Mouse (Mus musculus) myocyte (in vitro differentiated cells): ENCODE data around the gene Gm17093. TPM values are rescaled to one million over a fixed set of nuclear protein-coding genes. Genes with fewer than 3 reads are reported as not detected.
"Not testable (repeated sequence)": the region's sequence is repeated elsewhere in the genome, so short reads cannot be mapped to it uniquely, and the experiment has no call there.

Source experiments
- H3K27me3 ChIP-seq: one replicate; pipeline ENCODE4 v1.6.1; 2011; ENCODE audit not compliant: control insufficient read depth, insufficient read depth, insufficient read length
- H3K36me3 ChIP-seq: one replicate; pipeline ENCODE4 v1.6.1; 2011; ENCODE audit not compliant: control insufficient read depth, insufficient read depth
- H3K4me2 ChIP-seq: one replicate; pipeline ENCODE4 v1.6.1; 2011; ENCODE audit warnings: low read depth, control low read depth
- H3K4me3 ChIP-seq: one replicate; pipeline ENCODE4 v1.5.1; 2011; ENCODE audit warnings: mild to moderate bottlenecking, control low read depth, moderate library complexity
- H3K79me2 ChIP-seq: one replicate; pipeline ENCODE4 v1.6.1; 2011; ENCODE audit not compliant: control insufficient read depth, insufficient read depth
- H3ac ChIP-seq: one replicate; pipeline ENCODE4 v1.6.1; 2011; ENCODE audit not compliant: control insufficient read depth, insufficient read length
- polyA plus RNA-seq: library from polyadenylated mRNA; unstranded; fragments of >200 nt; fragmentation: generic; extraction: Trizol; gene quantifications from one replicate; pipeline ENCODE4 v1.2.1, GENCODE M21; 2012; ENCODE audit warnings: missing spikeins

The Gm17093 gene
- not detected for polyA plus RNA-seq

- not testable (repeated sequence) for H3K4me3 ChIP-seq, H3K27me3 ChIP-seq, H3K79me2 ChIP-seq, H3K4me2 ChIP-seq, H3ac ChIP-seq, H3K36me3 ChIP-seq
These were observed at the start of gene Gm17093 for GRCm38 (mm10) chr14:44517976-44518375. TSS of gene Gm17093 (plus strand) at chr14:44518276.

- not testable (repeated sequence) for H3K4me3 ChIP-seq, H3K36me3 ChIP-seq, H3K79me2 ChIP-seq, H3K4me2 ChIP-seq, H3ac ChIP-seq, H3K27me3 ChIP-seq
These were observed 25.9 kb upstream of the Gm17093 start, which contains the start of gene BC061237 for GRCm38 (mm10) chr14:44492163-44492562. TSS of gene BC061237 (plus strand) at chr14:44492463.

- not testable (repeated sequence) for H3ac ChIP-seq, H3K79me2 ChIP-seq, H3K4me3 ChIP-seq, H3K27me3 ChIP-seq, H3K4me2 ChIP-seq, H3K36me3 ChIP-seq
These were observed 29.9 kb downstream of the Gm17093 start for GRCm38 (mm10) chr14:44547961-44548360.

Other genes with a start within 250 kb of the Gm17093 start
- not detected for gene Gm8220, start 232.7 kb upstream of the Gm17093 start, polyA plus RNA-seq
- gene Gm5930, start 179.7 kb upstream of the Gm17093 start, polyA plus RNA-seq, result not detected
- gene Gm8229, start 152.9 kb upstream of the Gm17093 start, polyA plus RNA-seq, result not detected
- gene Gm3371, start 107.6 kb upstream of the Gm17093 start, polyA plus RNA-seq, result not detected
- not detected for gene Gm8232, start 84.6 kb upstream of the Gm17093 start, polyA plus RNA-seq
- not detected for gene BC061237, start 25.8 kb upstream of the Gm17093 start, polyA plus RNA-seq
- not detected for gene Gm8247, start 64.9 kb downstream of the Gm17093 start, polyA plus RNA-seq
- gene Gm5624, start 109.7 kb downstream of the Gm17093 start, polyA plus RNA-seq, result 0.43 TPM
- gene Gm8257, start 188.2 kb downstream of the Gm17093 start, polyA plus RNA-seq, result not detected
- gene Gm8267, start 232.1 kb downstream of the Gm17093 start, polyA plus RNA-seq, result not detected